Mouse (Mus musculus) thymus, adult 18-20 months (tissue): Measurements from ENCODE around the gene Lias.
A peak's percentile ranks its signal among the peaks of the same experiment; 100 is the strongest.

Experiments
- DNase-seq, 2 experiments: peaks; one replicate each; pipeline ENCODE4 v3.0.0; 2022; ENCODE audit warnings: mixed read lengths in 2 of 2

Lias gene

GRCm38 (mm10) chr5:65428321-65428720 lies 37.0 kb downstream of the Lias start:
- DNase-seq: no peak

- no peak for DNase-seq
Measured at GRCm38 (mm10) chr5:65429441-65429840, 38.1 kb downstream of the Lias start.

GRCm38 (mm10) chr5:65434471-65435362 lies 43.4 kb downstream of the Lias start:
- no peak for DNase-seq

- DNase-seq: no peak
Measured at GRCm38 (mm10) chr5:65435363-65435805, 44.1 kb downstream of the Lias start.

GRCm38 (mm10) chr5:65435806-65436561 lies 44.7 kb downstream of the Lias start, which contains the start of gene Ugdh:
Gene Ugdh (minus strand): TSS chr5:65435949.
- peak; percentile 93 to 98 for DNase-seq

- no peak for DNase-seq
Measured at GRCm38 (mm10) chr5:65438041-65438440, 46.7 kb downstream of the Lias start.

GRCm38 (mm10) chr5:65444981-65445380 lies 53.7 kb downstream of the Lias start:
- DNase-seq: no peak

GRCm38 (mm10) chr5:65446756-65447155 lies 55.5 kb downstream of the Lias start:
- DNase-seq: no peak

- no peak for DNase-seq
Measured at GRCm38 (mm10) chr5:65447826-65448225, 56.5 kb downstream of the Lias start.

- DNase-seq: no peak
Measured at GRCm38 (mm10) chr5:65448941-65449340, 57.6 kb downstream of the Lias start.

GRCm38 (mm10) chr5:65454771-65455170 lies 63.5 kb downstream of the Lias start:
- DNase-seq: no peak

- DNase-seq: no peak
Measured at GRCm38 (mm10) chr5:65457086-65457827, 66.0 kb downstream of the Lias start.

- no peak for DNase-seq
Measured at GRCm38 (mm10) chr5:65457846-65458245, 66.5 kb downstream of the Lias start.

- DNase-seq: no peak
Measured at GRCm38 (mm10) chr5:65459454-65459853, 68.2 kb downstream of the Lias start.
